Mouse (Mus musculus) heart, embryonic 11.5 days (tissue): ENCODE results near the gene Ehmt2. TPM values are rescaled to one million over a fixed set of nuclear protein-coding genes. Genes with fewer than 3 reads are reported as not detected.

Source experiments
- ATAC-seq: fragments of 200-750 bp; cut with Nextera tagmentation; replicated peaks from 2 replicates; pipeline ENCODE4 v1.8.0; 2017; ENCODE audit warnings: moderate library complexity; ENCODE audit not compliant: insufficient number of reproducible peaks, low FRiP score, low TSS enrichment
- H3K27ac ChIP-seq: fragments of 300-500 bp; sonication (generic); 2 replicates; pipeline ENCODE4 v1.5.1; 2014; ENCODE audit warnings: mild to moderate bottlenecking, low read depth, low read length
- H3K27me3 ChIP-seq: fragments of 300-500 bp; sonication (generic); 2 replicates; pipeline ENCODE4 v1.6.1; 2014; ENCODE audit warnings: mild to moderate bottlenecking, low read length, mixed read lengths; ENCODE audit not compliant: control insufficient read depth, insufficient read depth
- H3K36me3 ChIP-seq: fragments of 300-500 bp; sonication (generic); 2 replicates; pipeline ENCODE4 v1.6.1; 2014; ENCODE audit warnings: mild to moderate bottlenecking, low read length, moderate library complexity, mixed read lengths; ENCODE audit not compliant: control insufficient read depth, insufficient read depth
- H3K4me1 ChIP-seq: fragments of 300-500 bp; sonication (generic); 2 replicates; pipeline ENCODE4 v1.6.1; 2014; ENCODE audit warnings: low read length; ENCODE audit not compliant: control insufficient read depth, insufficient read depth
- H3K4me2 ChIP-seq: fragments of 300-500 bp; sonication (generic); 2 replicates; pipeline ENCODE4 v1.6.1; 2014; ENCODE audit warnings: mild to moderate bottlenecking, moderate library complexity
- H3K4me3 ChIP-seq: fragments of 300-500 bp; sonication (generic); 2 replicates; pipeline ENCODE4 v1.5.1; 2014; ENCODE audit warnings: low read depth, low read length
- H3K9ac ChIP-seq: fragments of 300-500 bp; sonication (generic); 2 replicates; pipeline ENCODE4 v1.6.1; 2014; ENCODE audit warnings: mild to moderate bottlenecking, low read depth, low read length, moderate library complexity
- H3K9me3 ChIP-seq: fragments of 300-500 bp; sonication (generic); replicated peaks from 2 replicates; pipeline ENCODE4 v1.6.1; 2016; ENCODE audit warnings: low read length; ENCODE audit not compliant: control insufficient read depth
- WGBS: fragments of 180-500 bp; shearing (Covaris S2); extraction: QIAGEN DNeasy Blood & Tissue Kit; methylation state at CpG from one replicate; pipeline ENCODE4 v1.1.7; 2014; ENCODE audit not compliant: insufficient replicate concordance; 5-methylcytosine and 5-hydroxymethylcytosine counted together
- polyA plus RNA-seq: library from polyadenylated mRNA; unstranded; fragments of >200 nt; fragmentation: Nextera tagmentation; extraction: Ambion mirVana; gene quantifications from 2 replicates; pipeline ENCODE4 v1.2.1, GENCODE M21; 2014

The Ehmt2 gene
- polyA plus RNA-seq, 1 experiment from 2014 or later: 42.3 TPM

DNA sequence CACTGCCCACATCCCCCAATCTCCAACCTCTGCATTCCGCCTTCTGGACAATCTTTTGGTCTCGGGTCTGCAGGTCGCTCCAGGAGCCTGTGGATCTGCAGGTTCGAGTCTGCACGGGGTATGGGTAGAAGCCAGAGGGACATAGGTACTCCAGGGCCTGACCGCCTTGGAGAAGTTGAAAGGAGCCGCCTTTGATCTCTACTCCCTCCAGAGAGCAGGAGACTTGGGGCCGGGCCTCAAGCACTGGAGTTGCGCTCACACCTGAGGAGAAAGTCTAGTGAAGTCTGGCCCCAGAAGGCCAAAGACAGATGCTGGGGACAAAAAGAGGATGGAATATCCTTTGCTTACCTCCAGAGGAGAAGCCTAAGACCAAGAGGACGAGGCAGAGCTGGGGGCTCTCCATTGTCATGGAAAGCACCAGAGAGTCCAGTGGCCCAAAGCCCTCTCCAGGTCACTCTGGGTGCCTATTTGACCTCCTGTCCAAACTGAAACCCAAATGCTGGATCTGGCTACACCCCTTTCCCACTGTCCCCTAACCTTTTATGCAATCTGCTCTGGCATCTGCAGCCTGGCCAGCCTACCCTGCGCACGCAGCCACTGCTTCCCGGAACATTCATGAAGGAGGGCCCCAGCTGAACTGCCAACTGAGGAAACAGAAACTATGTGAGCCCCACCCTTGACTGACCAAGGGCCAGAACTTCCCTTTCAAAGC, 36.4 kb upstream of the Ehmt2 start:
- Histone ChIP-seq H3K9ac (no peak overlapping the region), H3K4me3 (no peak overlapping the region), H3K9me3 (no peaks in the 10 kb centered on the region), H3K4me2 (no peak overlapping the region), H3K27ac (no peak overlapping the region), H3K27me3 (peaks cover 9% of the 10 kb centered on the region), H3K4me1 (no peaks in the 10 kb centered on the region), H3K36me3 (no peaks in the 10 kb centered on the region)
- WGBS: 66% methylated on average over 13 of the region's 13 CpGs
- no peak for ATAC-seq

DNA sequence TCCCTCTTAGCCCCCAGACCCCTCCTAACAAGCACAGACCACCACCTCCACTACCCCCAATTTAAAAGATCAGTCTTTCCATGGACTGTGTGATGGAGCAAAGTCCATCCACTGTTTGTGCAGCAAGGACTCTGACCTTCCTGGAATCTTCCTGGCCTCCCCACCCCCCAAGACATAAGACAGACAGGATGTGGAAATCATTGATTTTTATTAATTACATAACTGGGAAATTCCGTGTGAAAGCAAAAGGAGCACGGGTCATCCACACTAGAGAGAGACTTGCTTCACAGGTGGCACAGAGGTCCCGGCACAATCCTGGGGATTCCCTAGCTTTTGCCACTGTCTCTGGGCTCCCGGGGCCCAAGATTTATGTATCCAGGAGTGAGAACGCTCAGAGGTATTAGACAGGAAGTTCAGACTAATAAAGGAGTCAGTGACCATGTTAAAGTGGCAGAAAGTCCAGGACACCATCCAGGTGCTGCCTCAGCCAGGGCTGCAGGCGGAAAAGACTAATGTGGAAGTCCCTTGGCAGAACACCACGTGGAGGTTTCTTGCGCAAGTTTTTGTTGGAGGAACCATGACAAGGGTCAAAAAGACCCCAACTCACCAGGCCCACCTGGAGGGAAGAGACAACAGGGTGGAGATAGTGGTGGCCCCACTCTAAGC, 35.7 kb upstream of the Ehmt2 start, which contains the start of gene Cfb:
TSS of gene Cfb (minus strand) at position 103 of the 666 bp plus-strand sequence.
- H3K4me2 ChIP-seq: no peak within 1 kb of the TSS
- no peak within 1 kb of the TSS for H3K27ac ChIP-seq

DNA sequence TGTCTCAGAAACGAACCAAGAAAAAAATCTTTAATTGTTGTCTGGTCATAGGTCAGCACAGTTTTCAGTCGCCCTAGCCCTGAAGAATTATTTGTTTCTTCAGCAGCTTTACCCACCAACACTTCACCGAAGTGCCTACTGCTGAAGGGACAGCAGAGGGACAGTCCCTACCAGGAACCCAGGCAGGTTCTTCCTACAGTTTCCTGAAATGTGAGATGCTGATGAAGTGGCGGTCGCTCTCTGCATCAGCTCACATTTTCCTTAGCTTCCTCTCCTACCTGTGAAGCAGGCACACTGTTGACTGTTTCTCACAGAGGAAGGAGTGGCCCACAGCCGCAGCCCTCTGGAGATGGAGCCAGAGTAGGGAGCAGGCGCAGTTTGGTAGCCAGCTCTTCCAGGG, 32.3 kb upstream of the Ehmt2 start:
- H3K27me3 ChIP-seq: peaks cover 9% of the 10 kb centered on the region
- H3K9ac ChIP-seq: no peak overlapping the region
- no peak overlapping the region for H3K4me3 ChIP-seq
- 59% methylated on average over 7 of the region's 7 CpGs for WGBS
- no peak overlapping the region for H3K27ac ChIP-seq
- ATAC-seq: no peak
- no peak overlapping the region for H3K4me2 ChIP-seq
- H3K36me3 ChIP-seq: no peaks in the 10 kb centered on the region
- H3K4me1 ChIP-seq: no peaks in the 10 kb centered on the region
- H3K9me3 ChIP-seq: no peaks in the 10 kb centered on the region

More for the DNA sequence above, 35.7 kb upstream of the Ehmt2 start, which contains the start of gene Cfb:
- no peak for ATAC-seq
- no peak within 1 kb of the TSS for H3K9ac ChIP-seq
- H3K36me3 ChIP-seq: no peaks in the 10 kb centered on the region
- no peaks in the 10 kb centered on the region for H3K9me3 ChIP-seq
- H3K4me1 ChIP-seq: no peaks in the 10 kb centered on the region
- 64% methylated on average over 8 of the region's 8 CpGs for WGBS
- no peak within 1 kb of the TSS for H3K4me3 ChIP-seq
- peaks cover 9% of the 10 kb centered on the region for H3K27me3 ChIP-seq

DNA sequence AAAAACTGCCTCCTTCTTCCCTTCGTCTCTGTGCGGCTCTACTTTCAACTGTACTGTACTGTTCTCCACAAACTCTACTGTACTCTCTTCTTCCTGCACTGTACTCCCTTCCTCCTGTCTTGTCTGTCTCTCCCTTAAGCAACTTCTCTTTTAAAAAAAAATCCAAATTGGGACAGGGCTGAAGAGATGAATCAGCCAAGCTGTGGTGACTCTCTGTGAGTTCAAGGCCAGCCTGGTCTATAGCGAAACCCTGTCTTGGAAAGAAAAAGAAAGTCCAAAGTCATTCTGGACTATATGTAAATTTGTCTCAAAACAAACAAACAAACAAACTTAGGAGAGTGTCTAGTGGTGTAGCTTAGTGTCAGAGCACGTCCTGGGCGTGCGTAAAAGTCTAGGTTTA, 23.9 kb upstream of the Ehmt2 start:
- no peak overlapping the region for H3K9ac ChIP-seq
- H3K4me2 ChIP-seq: no peak overlapping the region
- H3K27me3 ChIP-seq: no peaks in the 10 kb centered on the region
- no peak overlapping the region for H3K27ac ChIP-seq
- no peaks in the 10 kb centered on the region for H3K9me3 ChIP-seq
- H3K4me1 ChIP-seq: peaks cover 2% of the 10 kb centered on the region; the same call in 1 of the 2 replicates
- no peak for ATAC-seq
- no peaks in the 10 kb centered on the region for H3K36me3 ChIP-seq
- no peak overlapping the region for H3K4me3 ChIP-seq
- WGBS: 88% methylated on average over 6 of the region's 6 CpGs

DNA sequence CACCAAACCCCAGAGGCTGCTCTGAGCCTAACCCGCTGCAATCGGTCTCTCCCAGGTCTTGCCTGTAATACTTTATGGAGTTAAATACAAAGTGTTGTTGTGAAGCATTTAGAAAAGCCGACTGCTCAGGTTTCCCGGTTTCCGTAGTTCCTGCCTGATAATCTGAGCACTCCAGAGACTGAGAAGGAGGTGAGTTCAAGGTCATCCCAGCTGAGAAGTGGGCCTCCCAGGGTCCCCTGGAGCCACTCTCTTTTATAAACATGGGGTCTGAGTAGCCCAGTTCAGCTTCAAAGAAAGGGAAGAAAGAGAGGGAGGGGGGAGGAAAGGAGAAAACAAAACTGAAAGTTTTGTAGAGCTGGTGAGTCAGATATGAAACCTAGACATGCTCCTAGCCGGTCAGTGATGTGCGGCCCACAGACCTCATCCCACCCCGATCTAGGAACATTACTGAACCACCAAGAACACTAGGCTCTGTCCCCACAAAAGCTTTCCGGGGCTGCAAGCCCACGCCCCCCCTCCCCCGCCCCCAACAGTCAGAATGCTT, 18.9 kb upstream of the Ehmt2 start, which contains the start of gene Zbtb12:
TSS of gene Zbtb12 (plus strand) at position 148 of the 544 bp plus-strand sequence.
- H3K9ac ChIP-seq: peak within 1 kb of the TSS; percentile 39; the same call in 1 of the 2 replicates
- no peak within 1 kb of the TSS for H3K27ac ChIP-seq
- H3K4me1 ChIP-seq: peaks cover 8% of the 10 kb centered on the region; the same call in 1 of the 2 replicates
- no peaks in the 10 kb centered on the region for H3K36me3 ChIP-seq
- H3K4me2 ChIP-seq: no peak within 1 kb of the TSS
- no peaks in the 10 kb centered on the region; the same call in 1 of the 2 replicates for H3K27me3 ChIP-seq
- WGBS: 55% methylated on average over 11 of the region's 11 CpGs
- no peak for ATAC-seq
- H3K4me3 ChIP-seq: no peak within 1 kb of the TSS
- H3K9me3 ChIP-seq: no peaks in the 10 kb centered on the region

DNA sequence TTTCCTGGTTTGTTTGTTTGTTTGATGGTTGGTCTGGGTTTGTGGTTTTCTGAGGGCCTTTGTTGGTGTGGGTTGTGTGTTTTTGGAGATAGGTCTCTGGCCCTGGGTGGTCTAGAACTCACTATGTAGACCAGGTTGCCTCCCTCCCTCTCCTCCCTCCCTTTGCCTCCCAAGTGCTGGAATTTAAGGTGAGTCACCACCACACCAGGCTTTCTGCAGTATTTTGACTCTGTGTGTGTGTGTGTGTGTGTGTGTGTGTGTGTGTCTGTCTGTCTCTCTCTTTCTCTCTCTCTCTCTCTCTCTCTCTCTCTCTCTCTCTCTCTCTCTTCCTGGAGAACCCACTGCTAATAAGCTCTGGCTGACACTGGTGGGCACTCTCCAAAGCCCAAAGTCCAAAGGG, 17.1 kb upstream of the Ehmt2 start:
- Histone ChIP-seq H3K27me3 (no peaks in the 10 kb centered on the region; the same call in 1 of the 2 replicates), H3K4me2 (no peak overlapping the region), H3K4me3 (no peak overlapping the region), H3K36me3 (no peaks in the 10 kb centered on the region), H3K4me1 (peaks cover 8% of the 10 kb centered on the region; the same call in 1 of the 2 replicates), H3K9me3 (no peaks in the 10 kb centered on the region), H3K27ac (no peak overlapping the region), H3K9ac (no peak overlapping the region)
- ATAC-seq: no peak

DNA sequence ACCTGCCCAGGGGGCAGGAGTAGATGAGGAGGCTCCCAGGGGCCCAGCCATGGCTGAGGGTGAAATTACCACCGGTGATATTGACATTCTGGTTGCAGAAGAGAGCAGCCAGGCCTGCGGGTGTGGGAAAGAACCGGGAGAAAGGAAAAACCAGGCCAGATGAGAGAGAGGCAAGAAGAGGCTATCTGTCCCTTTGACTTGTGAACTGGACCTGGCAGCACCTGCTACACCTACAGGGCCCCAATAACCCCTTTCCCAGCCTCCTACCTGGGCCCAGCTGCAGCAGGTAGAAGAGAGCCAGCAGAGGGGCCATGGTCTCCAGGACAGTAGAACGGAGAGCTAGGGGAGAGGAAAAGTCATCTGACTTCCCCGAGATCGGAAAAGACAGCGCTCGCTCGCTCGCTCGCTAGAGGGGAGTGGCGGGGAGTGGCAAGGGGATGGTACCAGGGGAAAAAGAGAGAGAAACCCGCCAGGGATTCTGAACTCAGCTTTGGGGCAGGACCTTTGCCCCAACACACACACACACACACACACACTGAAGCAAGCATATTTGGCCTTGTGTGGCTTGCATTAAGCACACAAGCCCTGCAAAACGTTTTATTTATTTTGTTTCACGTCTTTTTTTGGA, 16.5 kb upstream of the Ehmt2 start, which contains the start of gene Gm20547:
TSS of gene Gm20547 (minus strand) at position 360 of the 628 bp plus-strand sequence.
- 12% methylated on average over 15 of the region's 15 CpGs for WGBS
- Histone ChIP-seq H3K27me3 (no peaks in the 10 kb centered on the region; the same call in 1 of the 2 replicates), H3K9ac (peak within 1 kb of the TSS; percentile 8; the same call in 1 of the 2 replicates), H3K4me1 (peaks cover 8% of the 10 kb centered on the region; the same call in 1 of the 2 replicates), H3K27ac (no peak within 1 kb of the TSS), H3K9me3 (no peaks in the 10 kb centered on the region), H3K4me3 (0 out of 2 replicates have a peak within 1 kb of the TSS, but pooled peaks have one; percentile 0), H3K36me3 (no peaks in the 10 kb centered on the region), H3K4me2 (peak within 1 kb of the TSS; percentile 36)
- no peak for ATAC-seq

DNA sequence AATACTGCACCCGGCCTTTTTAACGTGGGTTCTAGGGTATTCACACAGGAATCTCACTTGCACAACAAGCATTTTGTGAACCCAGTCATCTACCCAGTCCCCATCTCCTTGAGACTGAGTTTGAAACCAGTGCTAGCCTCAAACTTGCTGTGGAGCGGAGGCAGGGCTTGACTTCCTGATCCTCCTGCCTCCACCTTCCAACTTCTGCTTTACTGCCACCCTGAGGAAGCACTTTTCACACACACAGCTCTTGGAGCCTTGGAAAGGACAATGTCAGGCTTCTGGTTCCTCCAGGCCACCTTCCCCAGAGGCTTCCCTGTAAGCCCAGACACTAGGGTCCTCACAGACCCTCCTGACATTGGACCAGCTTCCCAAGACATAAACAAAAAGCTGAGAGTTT, 14.9 kb upstream of the Ehmt2 start:
- no peak overlapping the region for H3K4me2 ChIP-seq
- H3K9ac ChIP-seq: no peak overlapping the region
- H3K4me3 ChIP-seq: no peak overlapping the region
- no peaks in the 10 kb centered on the region; the same call in 1 of the 2 replicates for H3K27me3 ChIP-seq
- H3K9me3 ChIP-seq: no peaks in the 10 kb centered on the region
- 69% methylated on average over 3 of the region's 3 CpGs for WGBS
- ATAC-seq: no peak
- H3K27ac ChIP-seq: no peak overlapping the region
- peaks cover 8% of the 10 kb centered on the region; the same call in 1 of the 2 replicates for H3K4me1 ChIP-seq
- no peaks in the 10 kb centered on the region for H3K36me3 ChIP-seq
